Mouse (Mus musculus): ENCODE measurements around the gene Cib3. TPM values are rescaled to one million over a fixed set of nuclear protein-coding genes. Genes with fewer than 3 reads are reported as not detected.
A peak's percentile ranks its signal among the peaks of the same experiment; 100 is the strongest.

Gene Cib3
- polyA plus RNA-seq (2016; fragmentation: Nextera tagmentation; extraction: Ambion mirVana), result not detected in 2 replicates

GRCm38 (mm10) chr8:72212751-72213150 is at the start of gene Cib3:
TSS of gene Cib3 (minus strand) at chr8:72212837.
- no peak for ATAC-seq (ENCODE audit: low FRiP score)
- 66% methylated on average over 4 of the region's 4 CpGs for whole genome bisulfite sequencing
- peaks cover 24% of the 10 kb centered on the region for H3K27me3 ChIP-seq
- no peak within 1 kb of the TSS for H3K4me3 ChIP-seq (replicated peaks)
- no peak within 1 kb of the TSS for H3K27ac ChIP-seq
- no peaks in the 10 kb centered on the region for H3K9me3 ChIP-seq
- no peaks in the 10 kb centered on the region for H3K4me1 ChIP-seq
- no peak within 1 kb of the TSS for H3K9ac ChIP-seq
- no peaks in the 10 kb centered on the region for H3K36me3 ChIP-seq (replicated peaks)
- H3K4me2 ChIP-seq, result no peak within 1 kb of the TSS

GRCm38 (mm10) chr8:72261872-72262271 is 49.2 kb upstream of the Cib3 start:
- H3K4me2 ChIP-seq, result no peak overlapping the region
- no peak overlapping the region for H3K27ac ChIP-seq
- ATAC-seq (ENCODE audit: low FRiP score), result no peak
- no peak overlapping the region for H3K9ac ChIP-seq
- no peaks in the 10 kb centered on the region; the same call in 1 of the 2 replicates for H3K27me3 ChIP-seq
- H3K9me3 ChIP-seq, result no peaks in the 10 kb centered on the region
- H3K4me3 ChIP-seq (replicated peaks), result no peak overlapping the region
- H3K36me3 ChIP-seq (replicated peaks), result peaks cover 3% of the 10 kb centered on the region; the same call in 1 of the 2 replicates
- no peaks in the 10 kb centered on the region for H3K4me1 ChIP-seq
- 48% methylated on average over 5 of the region's 5 CpGs for WGBS

- H3K36me3 ChIP-seq (replicated peaks), result peaks cover 5% of the 10 kb centered on the region; the same call in 1 of the 2 replicates
- H3K27me3 ChIP-seq, result no peaks in the 10 kb centered on the region; the same call in 1 of the 2 replicates
- no peak overlapping the region for H3K9ac ChIP-seq
- no peaks in the 10 kb centered on the region for H3K9me3 ChIP-seq
- no peaks in the 10 kb centered on the region for H3K4me1 ChIP-seq
- no peak overlapping the region for H3K4me2 ChIP-seq
- no peak overlapping the region for H3K4me3 ChIP-seq (replicated peaks)
- no peak overlapping the region for H3K27ac ChIP-seq
- ATAC-seq (ENCODE audit: low FRiP score), result no peak
Measured at GRCm38 (mm10) chr8:72261431-72261830, 48.8 kb upstream of the Cib3 start.

- Histone ChIP-seq H3K27ac (no peak overlapping the region), H3K4me1 (no peaks in the 10 kb centered on the region), H3K36me3 (replicated peaks) (peaks cover 5% of the 10 kb centered on the region; the same call in 1 of the 2 replicates), H3K9ac (no peak overlapping the region), H3K4me2 (no peak overlapping the region), H3K9me3 (no peaks in the 10 kb centered on the region), H3K27me3 (no peaks in the 10 kb centered on the region; the same call in 1 of the 2 replicates), H3K4me3 (replicated peaks) (no peak overlapping the region)
- WGBS, result 39% methylated on average over 2 of the region's 2 CpGs
- peak; percentile 61; the same call in 1 of the 2 replicates for ATAC-seq (ENCODE audit: low FRiP score)
Measured at GRCm38 (mm10) chr8:72261019-72261418, 48.4 kb upstream of the Cib3 start.

GRCm38 (mm10) chr8:72260585-72260984 is 47.9 kb upstream of the Cib3 start:
- Histone ChIP-seq H3K9ac (no peak overlapping the region), H3K36me3 (replicated peaks) (peaks cover 6% of the 10 kb centered on the region; the same call in 1 of the 2 replicates), H3K4me3 (replicated peaks) (no peak overlapping the region), H3K4me2 (no peak overlapping the region), H3K9me3 (no peaks in the 10 kb centered on the region), H3K27me3 (no peaks in the 10 kb centered on the region; the same call in 1 of the 2 replicates), H3K4me1 (no peaks in the 10 kb centered on the region), H3K27ac (no peak overlapping the region)
- WGBS, result 57% methylated on average over 4 of the region's 4 CpGs
- ATAC-seq (ENCODE audit: low FRiP score), result peak; percentile 6; the same call in 1 of the 2 replicates

GRCm38 (mm10) chr8:72259862-72260261 is 47.2 kb upstream of the Cib3 start:
- Histone ChIP-seq H3K9ac (no peak overlapping the region), H3K36me3 (replicated peaks) (peaks cover 13% of the 10 kb centered on the region), H3K27ac (no peak overlapping the region), H3K4me3 (replicated peaks) (no peak overlapping the region), H3K27me3 (no peaks in the 10 kb centered on the region; the same call in 1 of the 2 replicates), H3K4me1 (no peaks in the 10 kb centered on the region), H3K4me2 (no peak overlapping the region), H3K9me3 (no peaks in the 10 kb centered on the region)
- ATAC-seq (ENCODE audit: low FRiP score), result no peak
- 72% methylated on average over 2 of the region's 2 CpGs for WGBS

- Histone ChIP-seq H3K4me3 (replicated peaks) (no peak overlapping the region), H3K27ac (no peak overlapping the region), H3K4me1 (no peaks in the 10 kb centered on the region), H3K36me3 (replicated peaks) (peaks cover 28% of the 10 kb centered on the region), H3K27me3 (no peaks in the 10 kb centered on the region), H3K9ac (no peak overlapping the region), H3K9me3 (no peaks in the 10 kb centered on the region), H3K4me2 (no peak overlapping the region)
- ATAC-seq (ENCODE audit: low FRiP score), result no peak
- WGBS, result 87% methylated on average over 1 of the region's 1 CpGs
Measured at GRCm38 (mm10) chr8:72257902-72258238, 45.2 kb upstream of the Cib3 start.

GRCm38 (mm10) chr8:72257171-72257901 is 44.7 kb upstream of the Cib3 start:
- Histone ChIP-seq H3K9me3 (no peaks in the 10 kb centered on the region), H3K4me2 (no peak overlapping the region), H3K9ac (no peak overlapping the region), H3K27me3 (no peaks in the 10 kb centered on the region), H3K36me3 (replicated peaks) (peaks cover 33% of the 10 kb centered on the region), H3K4me1 (no peaks in the 10 kb centered on the region), H3K4me3 (replicated peaks) (no peak overlapping the region), H3K27ac (no peak overlapping the region)
- peak; percentile 37; the same call in 1 of the 2 replicates for ATAC-seq (ENCODE audit: low FRiP score)
- 52% methylated on average over 7 of the region's 7 CpGs for WGBS

GRCm38 (mm10) chr8:72244610-72245009 is 32.0 kb upstream of the Cib3 start:
- no peaks in the 10 kb centered on the region for H3K27me3 ChIP-seq
- peaks cover 16% of the 10 kb centered on the region for H3K4me1 ChIP-seq
- 89% methylated on average over 2 of the region's 2 CpGs for WGBS
- no peak overlapping the region for H3K4me2 ChIP-seq
- no peak for ATAC-seq (ENCODE audit: low FRiP score)
- no peak overlapping the region for H3K27ac ChIP-seq
- H3K4me3 ChIP-seq (replicated peaks), result no peak overlapping the region
- peaks cover 19% of the 10 kb centered on the region for H3K36me3 ChIP-seq (replicated peaks)
- no peak overlapping the region for H3K9ac ChIP-seq
- no peaks in the 10 kb centered on the region for H3K9me3 ChIP-seq

GRCm38 (mm10) chr8:72242226-72242625 is 29.6 kb upstream of the Cib3 start:
- Histone ChIP-seq H3K4me1 (peaks cover 16% of the 10 kb centered on the region), H3K27me3 (no peaks in the 10 kb centered on the region), H3K27ac (no peak overlapping the region), H3K4me2 (no peak overlapping the region), H3K9ac (no peak overlapping the region), H3K36me3 (replicated peaks) (peaks cover 19% of the 10 kb centered on the region), H3K4me3 (replicated peaks) (no peak overlapping the region), H3K9me3 (no peaks in the 10 kb centered on the region)
- no peak for ATAC-seq (ENCODE audit: low FRiP score)
- 95% methylated on average over 1 of the region's 1 CpGs for WGBS

- H3K27me3 ChIP-seq, result no peaks in the 10 kb centered on the region
- peaks cover 16% of the 10 kb centered on the region for H3K4me1 ChIP-seq
- peak overlapping the region; percentile 69 for H3K4me3 ChIP-seq (replicated peaks)
- peak overlapping the region; percentile 66 for H3K9ac ChIP-seq
- H3K4me2 ChIP-seq, result peak overlapping the region; percentile 71
- no peaks in the 10 kb centered on the region for H3K9me3 ChIP-seq
- 72% methylated on average over 7 of the region's 7 CpGs for WGBS
- peaks cover 7% of the 10 kb centered on the region; the same call in 1 of the 2 replicates for H3K36me3 ChIP-seq (replicated peaks)
- H3K27ac ChIP-seq, result peak overlapping the region; percentile 97
- no peak for ATAC-seq (ENCODE audit: low FRiP score)
Measured at GRCm38 (mm10) chr8:72240951-72241350, 28.3 kb upstream of the Cib3 start.

- Histone ChIP-seq H3K9me3 (no peaks in the 10 kb centered on the region), H3K27me3 (no peaks in the 10 kb centered on the region), H3K4me3 (replicated peaks) (peak overlapping the region; percentile 69), H3K9ac (peak overlapping the region; percentile 66), H3K27ac (peak overlapping the region; percentile 97), H3K36me3 (replicated peaks) (peaks cover 7% of the 10 kb centered on the region; the same call in 1 of the 2 replicates), H3K4me1 (peaks cover 16% of the 10 kb centered on the region), H3K4me2 (peak overlapping the region; percentile 71)
- peak; percentile 76; the same call in 1 of the 2 replicates for ATAC-seq (ENCODE audit: low FRiP score)
- 2% methylated on average over 24 of the region's 24 CpGs for WGBS
Measured at GRCm38 (mm10) chr8:72240403-72240763, 27.7 kb upstream of the Cib3 start.
